Mouse (Mus musculus) ES-Bruce4 (cell line): Measurements from ENCODE around the gene Stk24.

ENCODE experiments used
- CTCF ChIP-seq: IDR thresholded peaks from one replicate; pipeline ENCODE4 v1.8.1; 2011; ENCODE audit warnings: low read depth, low read length
- EP300 ChIP-seq: IDR thresholded peaks from 2 replicates; pipeline ENCODE4 v1.6.1; 2011; ENCODE audit warnings: low read depth, low read length; ENCODE audit not compliant: insufficient read depth
- POLR2A ChIP-seq: IDR thresholded peaks from one replicate; pipeline ENCODE4 v1.8.1; 2011; ENCODE audit warnings: low read length; ENCODE audit not compliant: insufficient read depth

- no peak for TF ChIP-seq CTCF
- no peak for TF ChIP-seq POLR2A
- TF ChIP-seq EP300 = no peak
Observed at GRCm38 (mm10) chr14:121317312-121317671, 62.5 kb downstream of the Stk24 start.
